Comparison of ENCODE assay signal across 8 mouse cellular contexts in genomic region chr19:6452030-6452494, GRCm38 (mm10). TPM values are rescaled to one million over a fixed set of nuclear protein-coding genes. Genes with fewer than 3 reads are reported as not detected.
DNase-seq lines count a peak whose midpoint lies in the region; ATAC-seq lines count a peak whose summit lies in the region.

No protein-coding gene starts in this region.

- H3K9me3 ChIP-seq in hindbrain, embryonic 14.5 days (ENCODE audit: control insufficient read depth, low read length) = no peaks in the 10 kb centered on the region

- peak overlapping the region; percentile 73 for H3K27ac ChIP-seq in hindbrain, embryonic 14.5 days

- 16% methylated on average over 6 of the region's 6 CpGs for WGBS in hindbrain, embryonic 14.5 days

- H3K4me1 ChIP-seq in hindbrain, embryonic 14.5 days (replicated peaks; ENCODE audit: control insufficient read depth, insufficient read depth, low read length) = peaks cover 58% of the 10 kb centered on the region

- H3K9ac ChIP-seq in hindbrain, embryonic 14.5 days = no peak overlapping the region

- H3K4me3 ChIP-seq in hindbrain, embryonic 14.5 days (replicated peaks; ENCODE audit: low read length) = no peak overlapping the region

- H3K4me2 ChIP-seq in hindbrain, embryonic 14.5 days (replicated peaks) = no peak overlapping the region

- peaks cover 13% of the 10 kb centered on the region; the same call in 1 of the 2 replicates for H3K36me3 ChIP-seq in hindbrain, embryonic 14.5 days (replicated peaks; ENCODE audit: control insufficient read depth, insufficient read depth)

- peak; percentile 75 for DNase-seq in MEL-GATA-1-ER (ENCODE audit: extremely low read depth, low read depth)
- DNase-seq in cerebellum, adult 8-10 months = peak; percentile 77
- peak; percentile 68 to 80 for DNase-seq in frontal cortex, postnatal 14 days (ENCODE audit: low spot score in 2 of 2)
- peak; percentile 84 for DNase-seq in hindbrain, embryonic 14.5 days (ENCODE audit: low spot score)
- DNase-seq in layer of hippocampus, postnatal 14 days (ENCODE audit: low spot score in 2 of 2) = peak; percentile 75 to 92
- peak; percentile 91 for DNase-seq in lung, postnatal 10 days
- peak; percentile 67 for DNase-seq in retina, adult 2 months (ENCODE audit: low read depth, low spot score)
- peak; percentile 67 to 72 for DNase-seq in thymus, postnatal 36 days

- ATAC-seq in hindbrain, embryonic 14.5 days (ENCODE audit: low FRiP score) = peak; percentile 61

- no peaks in the 10 kb centered on the region for H3K27me3 ChIP-seq in hindbrain, embryonic 14.5 days (ENCODE audit: control insufficient read depth, insufficient read depth, low read length)

RNA-seq across cellular contexts. Expression of gene Nrxn2, which starts 33.5 kb away (rescaled TPM):
- polyA plus RNA-seq in hindbrain, embryonic 14.5 days (2014; fragmentation: Nextera tagmentation; extraction: Ambion mirVana) = 60.6 and 66.4 TPM in 2 replicates
- 100 to 1,000 TPM; 549 to 577 TPM for total RNA-seq in layer of hippocampus, postnatal 14 days (2021)

RNA-seq across cellular contexts. Expression of gene Rasgrp2, which starts 52.9 kb away (rescaled TPM):
- polyA plus RNA-seq in hindbrain, embryonic 14.5 days (2014; fragmentation: Nextera tagmentation; extraction: Ambion mirVana) = 89.2 and 111 TPM in 2 replicates
- total RNA-seq in layer of hippocampus, postnatal 14 days (2021) = 10 to 100 TPM; 40.2 to 44.9 TPM
